Mouse (Mus musculus): Measurements from ENCODE around the gene Sema4c. TPM values are rescaled to one million over a fixed set of nuclear protein-coding genes. Genes with fewer than 3 reads are reported as not detected.

Gene Sema4c
- polyA plus RNA-seq, 1 experiment from 2014 or later, result 2.3 TPM

- peak overlapping the region; percentile 18; the same call in 1 of the 2 replicates for H3K27ac ChIP-seq (replicated peaks; ENCODE audit: low read depth, low read length)
- peaks cover 37% of the 10 kb centered on the region for H3K4me1 ChIP-seq (ENCODE audit: control insufficient read depth, insufficient read depth, low read length)
- no peak for DNase-seq (ENCODE audit: low spot score)
- H3K9ac ChIP-seq (ENCODE audit: low read depth, low read length), result no peak overlapping the region
- ATAC-seq (ENCODE audit: low read depth), result no peak
- WGBS, result 80% methylated on average over 6 of the region's 8 CpGs
- H3K4me2 ChIP-seq (ENCODE audit: low read depth, low read length), result no peak overlapping the region
- H3K27me3 ChIP-seq (replicated peaks; ENCODE audit: control insufficient read depth, insufficient read depth, low read length), result no peaks in the 10 kb centered on the region
- H3K4me3 ChIP-seq (ENCODE audit: low read depth, low read length), result no peak overlapping the region
- H3K36me3 ChIP-seq (ENCODE audit: control insufficient read depth, insufficient read depth, low read length), result no peaks in the 10 kb centered on the region
- H3K9me3 ChIP-seq (ENCODE audit: control insufficient read depth, low read length), result no peaks in the 10 kb centered on the region
Measured at GRCm38 (mm10) chr1:36573524-36573923, 15.4 kb upstream of the Sema4c start.

- ATAC-seq (ENCODE audit: low read depth) (no peak), DNase-seq (ENCODE audit: low spot score) (no peak)
- Histone ChIP-seq H3K9me3 (ENCODE audit: control insufficient read depth, low read length) (no peaks in the 10 kb centered on the region), H3K9ac (ENCODE audit: low read depth, low read length) (no peak overlapping the region), H3K27ac (replicated peaks; ENCODE audit: low read depth, low read length) (no peak overlapping the region), H3K4me3 (ENCODE audit: low read depth, low read length) (no peak overlapping the region), H3K27me3 (replicated peaks; ENCODE audit: control insufficient read depth, insufficient read depth, low read length) (no peaks in the 10 kb centered on the region), H3K36me3 (ENCODE audit: control insufficient read depth, insufficient read depth, low read length) (no peaks in the 10 kb centered on the region), H3K4me2 (ENCODE audit: low read depth, low read length) (no peak overlapping the region), H3K4me1 (ENCODE audit: control insufficient read depth, insufficient read depth, low read length) (peaks cover 45% of the 10 kb centered on the region)
- WGBS, result 50% methylated on average over 1 of the region's 1 CpGs
Measured at GRCm38 (mm10) chr1:36572709-36573108, 14.6 kb upstream of the Sema4c start.

DNA sequence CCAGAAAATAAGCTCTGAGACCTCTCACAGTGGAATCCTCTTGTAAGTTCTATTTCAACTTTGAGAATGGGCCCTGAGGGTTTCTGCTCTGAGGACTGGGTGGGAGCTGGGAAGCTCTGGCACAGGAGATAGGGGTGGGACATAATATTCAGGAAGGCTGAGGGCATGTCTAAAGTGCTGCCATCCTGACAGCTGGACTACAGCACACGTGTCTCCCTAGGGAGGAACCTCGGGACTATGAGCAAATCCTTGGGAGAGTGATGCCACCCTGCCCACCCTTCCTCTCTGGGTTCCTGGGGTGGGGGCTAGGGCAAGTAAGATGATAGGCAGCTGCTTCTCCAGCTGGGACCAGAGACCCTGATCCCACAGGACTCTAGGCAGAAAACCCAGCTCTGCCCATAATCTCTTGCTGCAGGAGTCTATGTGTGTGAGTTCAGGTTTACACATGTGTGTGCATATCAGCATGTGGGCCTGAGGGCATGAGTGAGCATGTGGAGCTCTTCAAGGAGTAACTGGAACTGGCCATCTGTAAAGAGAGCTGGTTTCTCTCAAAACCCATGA lies 14.1 kb upstream of the Sema4c start:
- DNase-seq (ENCODE audit: low spot score) (no peak), ATAC-seq (ENCODE audit: low read depth) (no peak)
- H3K4me1 ChIP-seq (ENCODE audit: control insufficient read depth, insufficient read depth, low read length), result peaks cover 45% of the 10 kb centered on the region
- H3K36me3 ChIP-seq (ENCODE audit: control insufficient read depth, insufficient read depth, low read length), result no peaks in the 10 kb centered on the region
- no peak overlapping the region for H3K9ac ChIP-seq (ENCODE audit: low read depth, low read length)
- WGBS, result 65% methylated on average over 2 of the region's 2 CpGs
- no peaks in the 10 kb centered on the region for H3K27me3 ChIP-seq (replicated peaks; ENCODE audit: control insufficient read depth, insufficient read depth, low read length)
- H3K4me3 ChIP-seq (ENCODE audit: low read depth, low read length), result no peak overlapping the region
- no peaks in the 10 kb centered on the region for H3K9me3 ChIP-seq (ENCODE audit: control insufficient read depth, low read length)
- H3K27ac ChIP-seq (replicated peaks; ENCODE audit: low read depth, low read length), result no peak overlapping the region
- H3K4me2 ChIP-seq (ENCODE audit: low read depth, low read length), result no peak overlapping the region

DNA sequence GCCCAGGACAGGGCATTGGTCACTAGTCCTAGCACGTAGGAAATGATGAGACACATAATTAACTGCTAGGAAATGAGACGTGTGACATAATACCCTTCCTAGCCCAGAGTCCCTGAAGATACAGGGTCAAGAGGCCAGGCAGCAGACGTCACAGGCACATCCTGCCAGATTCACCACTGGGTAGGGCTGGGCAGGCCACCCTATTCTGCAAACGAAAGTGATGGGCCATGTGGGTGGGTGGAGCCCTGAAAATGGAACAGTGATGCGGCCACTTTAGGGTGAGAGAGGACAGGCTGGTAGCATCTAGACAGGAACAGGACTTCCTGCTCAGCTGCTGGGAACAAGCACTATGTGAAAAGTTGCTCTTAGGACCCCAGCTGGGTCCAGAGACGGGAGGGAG lies 13.5 kb upstream of the Sema4c start:
- Histone ChIP-seq H3K9me3 (ENCODE audit: control insufficient read depth, low read length) (no peaks in the 10 kb centered on the region), H3K4me1 (ENCODE audit: control insufficient read depth, insufficient read depth, low read length) (peaks cover 45% of the 10 kb centered on the region), H3K27ac (replicated peaks; ENCODE audit: low read depth, low read length) (no peak overlapping the region), H3K4me3 (ENCODE audit: low read depth, low read length) (no peak overlapping the region), H3K9ac (ENCODE audit: low read depth, low read length) (no peak overlapping the region), H3K36me3 (ENCODE audit: control insufficient read depth, insufficient read depth, low read length) (no peaks in the 10 kb centered on the region), H3K4me2 (ENCODE audit: low read depth, low read length) (no peak overlapping the region), H3K27me3 (replicated peaks; ENCODE audit: control insufficient read depth, insufficient read depth, low read length) (no peaks in the 10 kb centered on the region)
- no peak for ATAC-seq (ENCODE audit: low read depth)
- DNase-seq (ENCODE audit: low spot score), result no peak
- 42% methylated on average over 6 of the region's 6 CpGs for WGBS

GRCm38 (mm10) chr1:36570320-36570719 lies 12.2 kb upstream of the Sema4c start:
- 90% methylated on average over 5 of the region's 5 CpGs for WGBS
- no peak overlapping the region for H3K4me2 ChIP-seq (ENCODE audit: low read depth, low read length)
- H3K9me3 ChIP-seq (ENCODE audit: control insufficient read depth, low read length), result no peaks in the 10 kb centered on the region
- DNase-seq (ENCODE audit: low spot score) (no peak), ATAC-seq (ENCODE audit: low read depth) (no peak)
- H3K27ac ChIP-seq (replicated peaks; ENCODE audit: low read depth, low read length), result no peak overlapping the region
- H3K36me3 ChIP-seq (ENCODE audit: control insufficient read depth, insufficient read depth, low read length), result no peaks in the 10 kb centered on the region
- H3K9ac ChIP-seq (ENCODE audit: low read depth, low read length), result no peak overlapping the region
- no peak overlapping the region for H3K4me3 ChIP-seq (ENCODE audit: low read depth, low read length)
- H3K4me1 ChIP-seq (ENCODE audit: control insufficient read depth, insufficient read depth, low read length), result peaks cover 47% of the 10 kb centered on the region
- H3K27me3 ChIP-seq (replicated peaks; ENCODE audit: control insufficient read depth, insufficient read depth, low read length), result no peaks in the 10 kb centered on the region

DNA sequence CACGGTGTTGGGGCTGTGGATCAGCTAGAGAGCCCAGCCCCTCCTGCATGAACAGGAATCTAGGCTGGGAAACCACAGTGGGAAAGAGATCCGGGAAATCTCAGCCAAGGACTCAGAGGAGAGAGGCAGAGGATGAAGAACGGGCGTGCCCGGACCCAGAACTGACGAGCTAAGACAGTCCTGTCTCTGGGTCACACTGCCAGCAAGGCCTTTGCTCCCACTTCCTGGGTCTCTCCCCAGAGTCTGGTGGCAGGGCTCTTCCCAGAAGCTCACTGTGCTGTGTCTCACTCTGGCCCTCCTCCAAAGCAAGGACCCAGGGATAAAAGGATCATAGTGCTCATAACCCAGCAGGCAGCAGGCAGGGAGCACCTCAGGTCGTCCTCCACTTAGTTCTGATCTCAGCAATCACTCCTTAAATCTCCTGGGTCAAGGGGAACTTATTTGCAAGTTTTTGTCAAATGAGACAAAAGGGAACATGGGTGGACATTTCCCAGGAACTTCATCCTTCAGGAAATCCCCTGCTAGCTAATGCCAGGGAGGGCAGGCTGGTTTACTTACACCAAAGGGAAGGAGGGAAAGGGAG lies 11.6 kb upstream of the Sema4c start:
- peaks cover 45% of the 10 kb centered on the region for H3K4me1 ChIP-seq (ENCODE audit: control insufficient read depth, insufficient read depth, low read length)
- 0 out of 2 replicates have a peak overlapping the region, but pooled peaks have one; percentile 10 for H3K27ac ChIP-seq (replicated peaks; ENCODE audit: low read depth, low read length)
- ATAC-seq (ENCODE audit: low read depth), result no peak

DNA sequence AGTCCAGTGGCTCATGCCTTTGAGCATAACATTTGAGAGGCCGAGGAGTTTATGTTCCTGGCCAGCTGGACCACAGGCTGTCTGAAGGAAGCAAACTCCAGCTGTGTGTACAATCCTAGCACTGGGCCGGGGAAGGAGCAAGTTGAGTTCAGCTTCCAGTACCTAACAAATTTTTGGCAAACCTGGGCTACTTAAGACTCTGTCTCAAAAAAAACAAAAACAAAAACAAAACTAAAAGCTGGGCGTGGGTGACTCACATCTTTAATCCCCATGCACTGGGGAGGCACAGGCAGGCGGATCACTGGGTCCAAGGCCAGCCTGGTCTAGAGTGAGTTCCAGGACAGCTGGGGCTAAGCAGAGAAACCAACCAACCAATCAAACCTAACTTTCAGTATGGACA lies 10.6 kb upstream of the Sema4c start:
- no peak for ATAC-seq (ENCODE audit: low read depth)
- WGBS, result 58% methylated on average over 4 of the region's 4 CpGs
- Histone ChIP-seq H3K4me1 (ENCODE audit: control insufficient read depth, insufficient read depth, low read length) (peaks cover 35% of the 10 kb centered on the region), H3K27ac (replicated peaks; ENCODE audit: low read depth, low read length) (peak overlapping the region; percentile 48), H3K9me3 (ENCODE audit: control insufficient read depth, low read length) (no peaks in the 10 kb centered on the region), H3K4me2 (ENCODE audit: low read depth, low read length) (no peak overlapping the region), H3K4me3 (ENCODE audit: low read depth, low read length) (no peak overlapping the region), H3K9ac (ENCODE audit: low read depth, low read length) (no peak overlapping the region), H3K27me3 (replicated peaks; ENCODE audit: control insufficient read depth, insufficient read depth, low read length) (no peaks in the 10 kb centered on the region), H3K36me3 (ENCODE audit: control insufficient read depth, insufficient read depth, low read length) (no peaks in the 10 kb centered on the region)
- DNase-seq (ENCODE audit: low spot score), result no peak

More for the DNA sequence above, 11.6 kb upstream of the Sema4c start:
- H3K27me3 ChIP-seq (replicated peaks; ENCODE audit: control insufficient read depth, insufficient read depth, low read length), result no peaks in the 10 kb centered on the region
- H3K9me3 ChIP-seq (ENCODE audit: control insufficient read depth, low read length), result no peaks in the 10 kb centered on the region
- no peak overlapping the region for H3K4me2 ChIP-seq (ENCODE audit: low read depth, low read length)
- WGBS, result 31% methylated on average over 4 of the region's 7 CpGs
- no peak overlapping the region for H3K9ac ChIP-seq (ENCODE audit: low read depth, low read length)
- H3K4me3 ChIP-seq (ENCODE audit: low read depth, low read length), result no peak overlapping the region
- no peaks in the 10 kb centered on the region for H3K36me3 ChIP-seq (ENCODE audit: control insufficient read depth, insufficient read depth, low read length)
- no peak for DNase-seq (ENCODE audit: low spot score)

DNA sequence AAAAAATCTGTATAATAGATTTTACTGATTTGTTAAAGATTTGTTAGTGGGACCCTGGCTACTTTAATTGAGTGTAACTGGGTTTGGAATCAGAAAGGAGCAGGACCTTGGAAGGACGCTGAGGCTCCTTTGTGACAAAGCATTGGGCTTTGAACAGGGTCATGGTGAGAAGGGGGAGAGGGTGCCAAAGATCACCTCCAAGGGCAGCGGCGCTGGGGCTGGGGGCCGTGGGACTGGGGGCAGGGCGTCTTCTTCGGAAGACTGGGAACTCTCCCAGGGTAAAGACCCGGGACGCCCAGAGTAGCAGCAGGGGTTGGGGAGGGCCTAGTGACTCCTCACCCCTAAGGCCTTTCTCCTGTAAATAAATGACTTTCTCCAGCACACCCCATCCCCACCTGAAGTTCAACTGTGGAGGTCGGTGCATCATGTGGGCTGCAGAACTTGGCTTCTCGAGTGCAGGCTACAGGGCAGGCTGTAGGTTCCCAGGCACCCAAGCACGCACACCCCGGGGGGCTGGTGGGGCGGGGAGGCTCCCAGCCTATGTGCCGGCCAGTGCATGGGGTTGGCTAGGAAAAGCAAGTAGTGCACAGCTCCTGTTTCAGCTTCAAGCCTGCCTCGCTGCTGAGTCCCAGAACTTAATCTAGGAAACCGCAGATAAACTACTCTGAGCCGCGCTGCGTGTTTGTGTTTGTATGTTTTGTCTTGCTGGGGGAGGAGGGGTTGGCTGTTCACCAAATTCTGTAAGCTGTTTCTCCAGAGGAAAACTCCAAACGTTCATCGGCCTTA lies 9.9 kb upstream of the Sema4c start:
- H3K9ac ChIP-seq (ENCODE audit: low read depth, low read length), result no peak overlapping the region
- no peaks in the 10 kb centered on the region for H3K27me3 ChIP-seq (replicated peaks; ENCODE audit: control insufficient read depth, insufficient read depth, low read length)
- ATAC-seq (ENCODE audit: low read depth) (peak; percentile 58; the same call in 1 of the 2 replicates), DNase-seq (ENCODE audit: low spot score) (peak; percentile 77)
- H3K36me3 ChIP-seq (ENCODE audit: control insufficient read depth, insufficient read depth, low read length), result no peaks in the 10 kb centered on the region
- H3K4me3 ChIP-seq (ENCODE audit: low read depth, low read length), result no peak overlapping the region
- WGBS, result 29% methylated on average over 21 of the region's 21 CpGs
- peaks cover 29% of the 10 kb centered on the region for H3K4me1 ChIP-seq (ENCODE audit: control insufficient read depth, insufficient read depth, low read length)
- H3K27ac ChIP-seq (replicated peaks; ENCODE audit: low read depth, low read length), result peak overlapping the region; percentile 48; the same call in 1 of the 2 replicates
- H3K9me3 ChIP-seq (ENCODE audit: control insufficient read depth, low read length), result no peaks in the 10 kb centered on the region
- H3K4me2 ChIP-seq (ENCODE audit: low read depth, low read length), result no peak overlapping the region; the same call in 1 of the 2 replicates
